Mouse (Mus musculus): Measurements from ENCODE around the gene Nostrin.

DNA sequence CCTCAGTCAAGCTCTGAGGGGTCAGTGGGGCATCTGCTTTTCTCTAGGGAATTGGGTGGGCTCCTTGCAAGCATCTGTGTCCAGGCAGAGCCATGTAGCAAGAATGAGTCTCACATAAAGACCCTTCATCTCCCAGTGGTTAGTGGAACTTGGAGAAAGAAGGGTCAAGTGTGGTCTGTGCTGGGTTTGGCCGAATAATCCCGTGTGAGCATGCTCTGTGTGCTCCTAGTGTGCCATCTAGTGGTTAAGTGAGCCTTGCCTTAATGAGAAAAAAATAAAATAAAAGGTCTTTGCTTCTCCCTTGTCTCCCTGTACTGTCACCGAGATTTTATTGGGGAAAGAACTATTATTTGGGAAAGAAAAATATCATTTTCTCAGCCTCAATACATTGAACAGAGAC lies 34.9 kb upstream of the Nostrin start:
- TF ChIP-seq CTCF (IDR thresholded peaks at IDR 0.05; ENCODE audit: insufficient read depth, low read depth, low read length) (no peak), POLR2A (IDR thresholded peaks at IDR 0.05; ENCODE audit: insufficient read depth, low read depth, low read length) (no peak)

All from olfactory bulb, adult 2 months (tissue).